Mouse (Mus musculus): ENCODE measurements around the gene Zswim5.

The Zswim5 gene

DNA sequence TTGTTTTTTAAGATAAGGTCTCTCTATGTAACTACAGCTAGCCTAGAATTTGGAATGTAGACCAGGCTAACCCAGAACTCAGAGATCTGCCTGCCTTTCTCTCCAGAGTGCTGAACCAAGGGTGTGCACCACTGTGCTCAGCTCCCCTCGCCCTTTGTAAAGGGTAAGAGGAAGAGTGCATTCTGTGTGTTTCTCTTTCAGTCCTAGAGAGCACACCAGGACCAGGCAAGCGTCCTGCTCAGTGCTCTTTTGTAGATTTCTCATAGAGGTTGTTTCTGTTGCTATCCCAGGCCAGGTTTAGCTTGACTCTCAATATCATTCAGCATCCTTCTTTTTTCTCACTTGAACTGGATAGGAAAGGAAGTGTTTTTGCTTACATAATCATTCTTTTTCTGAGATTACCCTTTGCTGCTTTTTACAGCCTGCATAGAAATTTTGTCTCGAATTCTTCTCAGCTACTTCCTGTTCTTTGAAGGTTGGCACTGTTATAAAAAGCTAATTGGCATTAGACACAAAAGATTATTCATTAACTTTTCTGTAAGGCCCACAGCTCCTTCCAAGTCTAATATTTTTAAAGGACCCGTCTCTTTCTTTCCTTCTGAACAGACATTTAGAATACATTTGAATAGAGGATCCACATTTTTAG lies 51.0 kb downstream of the Zswim5 start:
- DNase-seq: no peak

DNA sequence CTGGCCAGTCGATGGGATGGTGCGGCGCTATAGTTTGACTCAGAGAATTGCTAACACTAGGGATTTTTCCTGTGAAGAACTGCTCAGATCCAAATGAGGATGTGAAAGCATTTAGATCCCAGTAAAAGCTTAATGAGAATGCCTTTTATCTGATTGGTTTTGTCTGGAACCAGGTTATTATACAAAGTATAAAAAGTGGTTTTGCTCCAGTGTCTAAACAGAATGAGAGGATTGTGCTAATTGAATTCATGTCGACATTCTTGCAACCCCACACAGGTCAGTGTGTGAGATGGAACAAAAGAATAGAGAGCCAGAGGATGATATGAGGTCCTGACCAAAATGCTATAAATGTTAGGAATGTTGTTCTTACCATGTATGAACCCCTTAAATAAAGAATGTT lies 62.4 kb downstream of the Zswim5 start:
- no peak for DNase-seq

DNA sequence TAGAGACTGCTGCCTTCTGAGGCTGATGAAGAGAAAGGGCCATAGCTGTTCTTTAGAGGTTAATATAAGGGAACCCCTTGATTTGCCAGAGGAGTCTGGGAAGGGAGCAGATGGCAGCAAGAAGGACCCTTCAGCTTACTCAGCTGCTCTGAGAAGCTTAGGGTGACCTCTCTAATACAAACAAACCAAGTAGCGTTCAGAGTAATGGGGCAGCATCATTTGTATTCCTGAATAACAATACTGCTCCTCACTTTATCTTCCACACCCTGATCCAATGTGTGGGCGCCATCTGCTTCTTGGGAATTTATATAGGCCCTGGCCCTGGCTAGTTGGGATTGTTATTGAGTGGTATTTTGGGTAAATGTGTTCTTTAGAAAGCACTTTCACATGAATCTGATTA lies 65.5 kb downstream of the Zswim5 start:
- DNase-seq: no peak

DNA sequence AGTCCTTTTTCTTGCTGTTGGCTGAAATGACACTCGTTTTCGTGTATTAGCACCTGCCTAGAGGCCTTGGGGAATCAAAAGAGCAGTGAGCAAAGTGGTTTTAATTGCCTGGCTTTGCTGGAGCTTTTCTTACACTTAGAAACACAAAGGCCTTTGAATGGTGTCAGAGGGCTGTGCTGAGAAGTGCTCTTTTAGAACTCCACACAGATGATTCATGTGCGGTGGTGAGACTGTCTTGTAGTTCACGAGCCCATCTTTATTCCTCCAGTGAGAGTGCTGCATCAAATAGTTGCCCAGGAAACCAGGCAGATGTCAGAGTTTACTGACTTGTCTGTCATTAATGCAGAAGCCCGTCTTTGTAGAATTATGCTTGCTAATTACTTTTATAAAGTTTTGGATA lies 66.9 kb downstream of the Zswim5 start:
- no peak for DNase-seq

DNA sequence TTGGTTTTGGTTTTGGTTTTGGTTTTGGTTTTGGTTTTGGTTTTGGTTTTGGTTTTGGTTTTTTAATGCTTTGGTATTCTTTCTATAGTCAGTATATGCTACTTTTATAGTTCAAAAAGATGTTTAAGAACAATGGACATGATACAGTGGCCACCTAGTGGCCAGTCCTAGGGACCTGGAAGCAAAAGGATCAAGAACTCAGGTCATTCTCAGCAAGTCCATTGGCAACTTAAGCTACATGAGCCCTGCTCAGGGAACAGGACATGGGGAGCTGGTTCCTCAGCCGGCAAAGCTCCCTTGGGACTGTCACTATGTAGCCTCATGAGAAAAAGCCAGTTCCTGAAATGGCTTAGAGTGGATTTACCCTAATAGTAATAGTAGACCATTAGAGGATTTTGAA lies 74.5 kb downstream of the Zswim5 start:
- peak; percentile 7 to 14 for DNase-seq

DNA sequence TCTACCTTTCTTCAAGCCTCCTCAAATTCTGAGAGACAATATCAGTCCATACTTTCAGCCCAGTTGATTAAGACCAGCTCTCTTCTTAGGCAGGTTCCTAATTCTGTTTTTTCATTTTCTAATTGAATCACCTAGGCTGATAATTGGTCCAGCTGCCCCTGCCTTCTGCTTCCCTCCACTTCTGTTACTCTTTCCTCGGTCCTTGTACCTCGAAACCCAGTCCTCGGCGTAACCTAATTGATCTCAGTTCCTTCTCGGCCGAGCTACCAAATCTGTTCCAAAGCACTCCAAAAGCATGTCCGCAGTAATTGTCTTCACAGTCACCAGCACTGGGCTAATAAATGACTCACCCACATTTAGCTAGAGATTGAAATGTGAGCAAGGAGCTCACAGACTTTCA lies 77.8 kb downstream of the Zswim5 start:
- no peak for DNase-seq

DNA sequence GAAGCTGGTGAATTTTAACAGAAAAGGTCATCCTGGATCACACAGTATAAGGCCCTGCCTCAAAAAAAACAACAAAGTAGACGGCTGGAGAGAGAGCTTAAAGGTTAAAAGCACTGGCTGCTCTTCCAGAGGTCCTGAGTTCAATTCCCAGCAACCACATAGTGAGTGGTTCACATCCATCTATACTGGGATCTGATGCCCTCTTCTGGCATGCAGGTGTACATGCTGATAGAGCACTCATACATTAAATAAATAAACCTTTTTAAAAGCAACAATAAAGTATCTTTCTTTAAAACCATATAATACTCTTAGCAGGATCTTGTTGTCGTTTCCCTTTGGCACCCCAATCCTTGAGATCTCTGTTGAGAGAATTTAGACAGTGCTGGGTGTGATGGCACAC lies 99.3 kb downstream of the Zswim5 start:
- DNase-seq: no peak

DNA sequence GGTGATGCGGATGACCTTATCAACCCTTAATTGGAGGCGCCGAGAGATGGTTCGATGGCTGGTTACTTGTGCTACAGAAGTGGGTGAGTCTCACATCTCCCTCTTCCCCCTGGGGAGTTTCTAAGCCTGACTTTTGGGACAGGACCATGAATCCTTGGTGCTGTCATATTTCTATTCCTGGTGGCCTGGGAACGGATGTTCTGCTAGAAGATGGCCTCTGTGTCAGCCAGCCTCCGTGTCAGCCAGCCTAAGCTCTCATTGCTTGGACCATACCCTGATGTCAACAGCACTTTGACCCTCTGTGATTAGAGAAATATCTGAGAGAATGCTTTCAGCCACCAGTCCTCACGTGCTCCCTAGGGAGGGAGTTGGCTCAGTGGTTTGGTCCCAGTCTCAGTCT lies 108.5 kb downstream of the Zswim5 start:
- DNase-seq: no peak

DNA sequence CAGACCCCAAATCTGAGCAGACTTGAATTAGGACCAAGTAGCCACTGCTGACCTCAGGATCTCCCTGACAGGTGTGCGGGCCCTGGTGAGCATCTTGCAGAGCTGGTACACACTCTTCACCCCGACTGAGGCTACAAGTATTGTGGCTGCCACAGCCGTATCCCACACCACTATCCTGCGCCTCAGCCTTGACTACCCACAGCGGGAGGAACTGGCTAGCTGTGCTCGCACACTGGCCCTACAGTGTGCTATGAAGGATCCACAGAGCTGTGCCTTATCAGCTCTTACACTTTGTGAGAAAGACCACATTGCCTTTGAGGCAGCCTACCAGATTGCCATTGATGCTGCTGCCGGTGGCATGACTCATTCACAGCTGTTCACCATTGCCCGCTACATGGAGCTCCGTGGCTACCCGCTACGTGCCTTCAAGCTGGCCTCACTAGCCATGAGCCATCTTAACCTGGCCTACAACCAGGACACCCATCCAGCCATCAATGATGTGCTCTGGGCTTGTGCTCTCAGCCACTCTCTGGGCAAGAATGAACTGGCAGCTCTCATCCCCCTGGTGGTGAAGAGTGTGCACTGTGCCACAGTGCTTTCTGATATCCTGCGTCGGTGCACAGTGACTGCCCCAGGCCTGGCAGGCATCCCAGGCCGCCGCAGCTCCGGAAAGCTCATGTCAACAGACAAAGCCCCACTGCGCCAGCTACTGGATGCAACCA lies 109.4 kb downstream of the Zswim5 start:
- peak; percentile 92 to 93 for DNase-seq

DNA sequence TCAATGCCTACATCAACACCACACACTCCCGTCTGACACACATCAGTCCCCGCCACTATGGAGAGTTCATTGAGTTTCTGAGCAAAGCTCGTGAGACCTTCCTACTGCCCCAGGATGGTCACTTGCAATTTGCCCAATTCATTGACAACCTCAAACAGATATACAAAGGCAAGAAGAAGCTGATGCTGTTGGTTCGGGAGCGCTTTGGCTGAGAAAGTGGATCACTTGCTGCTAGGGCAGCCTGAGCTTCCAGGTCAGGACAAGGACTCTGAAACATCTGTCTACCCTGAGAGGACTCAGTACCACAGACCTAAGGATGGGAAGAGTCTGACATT lies 109.9 kb downstream of the Zswim5 start:
- DNase-seq: no peak

DNA sequence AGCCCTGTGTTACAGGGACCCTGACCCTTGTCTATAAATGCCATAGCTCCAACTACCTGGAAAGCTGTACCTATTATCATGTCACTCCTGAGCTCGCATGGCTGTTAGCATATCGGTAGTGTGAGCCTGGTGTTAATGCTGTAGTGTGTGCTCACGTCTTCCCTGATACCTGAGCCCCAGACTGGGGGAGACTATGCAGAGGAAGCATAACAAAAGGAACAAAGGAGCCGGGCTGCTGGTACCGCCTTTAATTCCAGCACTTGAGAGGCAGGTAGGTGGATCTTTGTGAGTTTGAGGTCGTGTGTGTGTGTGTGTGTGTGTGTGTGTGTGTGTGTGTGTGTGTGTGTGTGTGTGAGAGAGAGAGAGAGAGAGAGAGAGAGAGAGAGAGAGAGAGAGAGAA lies 112.6 kb downstream of the Zswim5 start:
- DNase-seq: no peak

DNA sequence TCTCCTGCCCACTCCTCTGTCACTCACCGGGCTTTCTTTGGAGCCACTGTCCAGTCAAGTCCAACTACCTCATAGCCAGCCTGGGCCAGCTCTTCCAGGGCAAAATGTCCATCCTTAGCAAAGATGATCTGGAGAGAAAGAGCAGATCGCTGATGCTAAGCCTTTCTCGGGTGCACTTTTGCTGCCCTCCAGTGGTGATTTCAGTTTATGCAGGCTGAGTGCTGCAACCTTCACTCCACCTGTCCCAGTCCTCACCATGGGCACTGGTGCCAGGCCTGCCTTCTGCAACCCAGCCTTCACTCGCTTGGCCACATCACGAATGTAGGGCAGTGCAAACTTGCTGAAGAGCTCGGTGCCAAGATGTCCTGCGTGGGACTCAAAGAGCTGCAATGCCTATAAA lies 114.2 kb downstream of the Zswim5 start:
- DNase-seq: peak; percentile 92 to 95

DNA sequence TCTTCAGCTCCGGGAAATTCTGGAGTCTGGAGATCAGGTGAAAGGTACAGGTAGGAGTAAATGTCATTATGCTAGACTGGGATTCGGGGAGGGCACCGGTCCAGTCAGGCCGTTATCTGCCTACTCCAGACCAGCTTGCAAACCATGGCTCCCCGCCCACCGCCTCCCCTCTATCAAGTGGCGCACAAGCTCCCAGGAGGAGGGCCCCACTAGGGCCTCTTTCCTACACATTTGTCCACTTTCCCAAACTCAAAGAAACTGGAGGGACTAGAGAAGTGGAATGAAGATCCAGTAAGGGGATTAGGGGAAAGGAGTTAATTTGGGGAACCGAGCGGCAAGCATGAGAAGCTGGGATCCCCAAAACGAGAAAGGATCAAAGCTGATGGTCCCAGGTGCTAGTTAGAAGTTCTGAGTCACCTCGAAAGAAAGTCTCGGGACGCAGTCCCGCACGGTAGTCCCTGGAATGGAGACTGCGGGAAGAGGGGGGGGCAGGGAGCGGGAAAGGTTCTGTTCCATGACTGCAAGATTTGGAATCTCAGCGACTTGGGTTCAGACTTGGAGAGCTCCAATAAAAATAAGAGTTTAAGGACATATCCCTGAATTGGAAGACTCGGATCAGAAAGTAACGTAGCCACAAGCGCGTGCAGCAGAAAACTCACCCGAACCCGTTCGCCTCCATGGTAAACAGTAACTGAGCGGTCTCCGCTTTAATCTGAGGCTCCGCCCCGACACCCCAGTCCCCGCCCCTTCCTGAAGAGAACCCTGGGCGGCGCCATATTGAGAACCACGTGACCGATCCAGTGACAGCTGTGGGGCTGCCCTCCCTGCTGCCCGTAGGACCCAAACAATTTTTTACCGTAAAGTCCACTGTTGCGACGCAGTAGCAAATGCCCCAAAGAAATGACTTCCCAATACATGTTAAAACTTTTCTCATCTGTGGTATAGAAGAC lies 116.8 kb downstream of the Zswim5 start, which contains the start of gene Urod:
Gene Urod, minus strand, starts transcription at position 742 of the 950 bp plus-strand sequence.
- peak; percentile 97 to 98 for DNase-seq

DNA sequence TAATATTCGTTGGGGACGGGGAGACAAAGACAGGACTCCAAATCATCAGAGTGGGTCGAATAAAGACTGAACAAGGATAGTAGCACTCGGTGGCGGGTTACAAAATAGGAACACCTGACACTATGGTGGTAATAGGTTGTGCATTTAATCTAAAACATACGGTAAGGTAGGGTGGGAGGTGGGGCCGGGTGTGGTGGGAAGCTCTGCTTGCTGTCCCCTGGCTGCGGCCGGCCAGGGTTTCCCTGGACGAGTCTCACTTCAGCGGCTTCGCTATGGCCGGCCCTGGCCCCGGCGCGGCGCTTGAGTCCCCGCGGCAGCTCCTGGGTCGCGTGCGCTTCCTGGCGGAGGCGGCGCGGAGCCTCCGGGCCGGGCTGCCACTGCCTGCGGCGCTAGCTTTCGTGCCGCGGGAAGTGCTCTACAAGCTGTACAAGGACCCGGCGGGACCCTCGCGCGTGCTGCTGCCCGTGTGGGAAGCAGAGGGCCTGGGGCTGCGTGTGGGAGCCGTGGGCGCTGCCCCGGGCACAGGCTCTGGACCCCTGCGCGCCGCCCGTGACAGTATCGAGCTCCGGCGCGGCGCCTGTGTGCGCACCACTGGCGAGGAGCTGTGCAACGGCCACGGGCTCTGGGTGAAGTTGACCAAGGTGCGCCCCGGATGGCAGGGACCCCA lies 118.1 kb downstream of the Zswim5 start, which contains the start of gene Hectd3:
Gene Hectd3, plus strand, starts transcription at position 187 of the 667 bp plus-strand sequence.
- peak; percentile 80 for DNase-seq

DNA sequence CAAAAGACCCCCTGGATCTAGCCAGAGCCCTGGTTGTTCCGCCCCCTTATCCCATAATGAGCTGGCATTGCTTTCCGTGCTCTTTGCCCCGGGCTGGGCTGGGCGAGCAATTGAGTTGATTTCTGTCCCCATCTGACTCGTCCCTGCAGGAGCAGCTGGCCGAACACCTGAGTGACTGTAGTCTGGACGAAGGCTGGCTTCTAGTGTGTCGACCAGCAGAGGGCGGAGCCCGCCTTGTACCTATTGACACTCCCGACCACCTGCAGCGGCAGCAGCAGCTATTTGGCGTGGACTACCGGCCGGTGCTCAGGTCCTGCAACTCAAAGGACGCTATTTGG lies 118.6 kb downstream of the Zswim5 start:
- peak; percentile 86 to 89 for DNase-seq

DNA sequence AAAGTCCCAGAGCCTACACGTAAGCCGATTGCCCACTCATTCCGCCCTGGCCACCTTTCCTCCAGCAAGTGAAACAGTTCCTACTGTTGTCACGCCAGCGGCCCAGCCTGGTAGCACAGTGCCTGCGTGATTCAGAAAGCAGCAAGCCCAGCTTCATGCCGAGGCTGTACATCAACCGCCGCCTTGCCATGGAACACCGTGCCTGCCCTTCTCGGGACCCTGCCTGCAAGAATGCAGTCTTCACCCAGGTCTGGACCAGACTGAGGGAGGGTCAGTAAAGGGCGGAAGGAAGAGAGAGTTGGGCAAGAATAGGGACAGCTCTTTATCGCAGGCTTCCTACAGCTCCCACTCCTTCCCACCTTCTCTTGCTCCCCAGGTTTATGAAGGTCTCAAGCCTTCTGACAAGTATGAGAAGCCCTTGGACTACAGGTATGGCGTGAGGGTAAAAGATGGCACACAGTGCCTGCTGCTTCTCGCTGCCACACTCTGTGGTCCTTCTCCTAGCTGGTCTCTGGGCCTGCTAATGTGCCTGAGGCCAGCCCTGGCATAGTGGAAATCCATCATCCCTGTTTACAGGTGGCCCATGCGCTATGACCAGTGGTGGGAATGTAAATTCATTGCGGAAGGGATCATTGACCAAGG lies 122.5 kb downstream of the Zswim5 start:
- DNase-seq: no peak

DNA sequence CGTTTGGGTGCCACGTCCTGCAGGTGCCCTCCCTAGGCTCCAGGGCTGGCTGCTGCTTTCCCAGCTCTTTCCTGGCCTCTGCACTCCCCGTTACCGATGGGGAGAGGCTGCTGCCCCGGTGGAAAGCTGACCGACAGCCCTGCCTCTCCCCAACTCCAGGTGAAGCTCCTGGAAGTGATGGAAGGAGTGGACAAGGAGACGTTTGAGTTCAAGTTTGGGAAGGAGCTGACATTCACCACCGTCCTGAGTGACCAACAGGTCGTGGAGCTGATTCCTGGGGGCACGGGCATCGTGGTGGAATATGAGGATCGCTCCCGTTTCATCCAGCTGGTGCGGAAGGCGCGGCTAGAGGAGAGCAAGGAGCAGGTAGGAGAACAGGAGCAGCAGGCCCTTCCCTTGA lies 124.8 kb downstream of the Zswim5 start:
- no peak for DNase-seq

DNA sequence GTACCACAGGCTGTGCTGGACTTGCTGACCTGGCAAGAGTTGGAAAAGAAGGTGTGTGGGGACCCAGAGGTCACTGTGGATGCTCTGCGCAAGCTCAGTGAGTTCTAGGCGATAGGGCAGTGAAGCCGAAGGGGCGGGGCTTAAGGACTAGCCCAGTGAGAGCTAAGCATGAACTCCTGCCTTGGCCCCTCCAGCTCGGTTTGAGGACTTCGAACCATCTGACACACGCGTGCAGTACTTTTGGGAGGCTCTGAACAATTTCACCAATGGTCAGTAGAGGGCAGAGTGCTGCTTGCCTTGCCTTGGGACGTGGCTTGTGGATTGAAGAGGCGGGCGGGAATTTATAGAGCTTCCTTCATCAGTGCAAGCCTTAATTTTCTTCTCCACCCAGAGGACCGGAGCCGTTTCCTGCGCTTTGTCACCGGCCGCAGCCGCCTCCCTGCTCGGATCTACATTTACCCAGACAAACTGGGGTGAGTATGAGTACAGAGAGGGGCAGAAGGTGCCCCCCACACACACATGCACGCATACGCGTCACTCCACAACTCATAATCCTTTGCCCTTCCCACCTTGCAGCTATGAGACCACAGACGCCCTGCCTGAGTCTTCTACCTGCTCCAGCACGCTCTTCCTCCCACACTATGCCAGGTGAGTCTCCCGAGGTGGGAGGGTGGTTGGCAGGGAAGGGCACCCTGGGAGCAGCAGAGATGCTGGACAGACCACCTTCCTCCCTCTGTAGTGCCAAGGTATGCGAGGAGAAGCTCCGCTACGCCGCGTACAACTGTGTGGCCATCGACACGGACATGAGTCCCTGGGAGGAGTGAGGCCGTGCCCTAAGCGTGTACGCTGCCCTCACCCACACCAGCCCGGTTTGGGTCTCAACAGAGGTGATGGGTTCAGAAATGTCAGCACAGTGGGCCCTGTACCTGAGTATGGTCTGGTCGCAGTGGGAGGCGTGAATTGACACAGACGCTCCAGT lies 125.7 kb downstream of the Zswim5 start:
- DNase-seq: peak; percentile 80 to 83

DNA sequence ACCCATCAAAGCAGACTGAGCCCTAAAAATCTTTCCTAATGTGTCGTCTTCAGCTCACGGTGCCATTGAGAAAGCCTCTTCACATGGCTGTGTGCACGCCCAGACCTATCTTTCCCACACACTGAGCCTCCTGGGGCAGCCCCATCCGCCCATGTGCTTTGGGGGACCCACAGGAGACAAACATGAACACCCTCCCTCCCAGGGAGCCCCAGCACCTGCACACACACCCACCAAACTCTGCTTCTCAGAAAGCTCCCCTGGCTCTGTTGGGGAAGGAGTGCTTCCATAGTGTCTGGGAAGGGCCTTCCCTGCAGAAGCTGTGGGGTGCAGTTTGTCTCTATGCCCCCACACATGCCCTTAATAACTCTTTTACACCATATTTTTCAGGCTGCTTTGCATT lies 127.5 kb downstream of the Zswim5 start:
- DNase-seq: no peak

DNA sequence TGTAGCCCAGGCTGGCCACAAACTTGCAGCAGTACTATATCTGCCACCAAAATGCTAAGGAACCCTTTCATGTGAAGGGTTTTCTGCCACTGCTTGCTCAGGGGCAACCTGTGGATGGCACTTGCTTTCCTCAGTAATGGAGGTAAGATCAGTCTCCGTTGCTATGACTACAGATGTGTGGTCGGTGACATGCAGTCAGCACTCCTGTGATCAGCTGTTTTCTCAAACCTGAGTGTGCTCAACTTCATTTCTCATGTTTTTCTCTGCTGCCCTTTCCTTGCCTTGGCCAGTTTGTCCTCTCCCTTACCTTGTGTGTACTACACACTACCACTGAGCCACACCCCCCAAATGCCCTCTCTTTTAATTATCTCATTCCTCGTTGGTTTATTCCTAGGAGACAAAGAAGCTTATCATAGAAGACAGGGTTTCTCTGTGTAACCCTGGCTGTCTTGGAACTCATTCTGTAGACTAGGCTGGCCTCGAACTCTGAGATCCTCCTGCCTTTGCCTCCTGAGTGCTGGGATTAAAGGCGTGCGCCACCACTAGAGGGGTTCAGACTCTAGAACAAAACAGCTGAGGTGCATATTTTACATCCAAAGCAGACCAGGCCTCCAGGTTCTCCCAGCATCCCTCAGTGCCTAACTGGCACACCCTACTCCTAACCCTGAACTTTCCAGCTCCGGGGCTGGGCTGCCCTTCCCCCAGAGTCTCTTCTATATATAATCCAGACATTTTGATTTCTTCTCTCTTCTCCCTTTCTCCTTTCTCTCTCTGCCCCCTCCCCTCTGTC lies 128.6 kb downstream of the Zswim5 start:
- no peak for DNase-seq

Data from cerebellum, postnatal 10 days (tissue).